Mouse (Mus musculus): ENCODE data around the gene Gm49345. TPM values are rescaled to one million over a fixed set of nuclear protein-coding genes. Genes with fewer than 3 reads are reported as not detected.
"Not testable (repeated sequence)": the region's sequence is repeated elsewhere in the genome, so short reads cannot be mapped to it uniquely, and the experiment has no call there.

Gene Gm49345
- polyA plus RNA-seq (2015; fragmentation: Nextera tagmentation; extraction: Ambion mirVana), result 0.08 TPM in 1 of 2 replicates, not detected in the other

DNA sequence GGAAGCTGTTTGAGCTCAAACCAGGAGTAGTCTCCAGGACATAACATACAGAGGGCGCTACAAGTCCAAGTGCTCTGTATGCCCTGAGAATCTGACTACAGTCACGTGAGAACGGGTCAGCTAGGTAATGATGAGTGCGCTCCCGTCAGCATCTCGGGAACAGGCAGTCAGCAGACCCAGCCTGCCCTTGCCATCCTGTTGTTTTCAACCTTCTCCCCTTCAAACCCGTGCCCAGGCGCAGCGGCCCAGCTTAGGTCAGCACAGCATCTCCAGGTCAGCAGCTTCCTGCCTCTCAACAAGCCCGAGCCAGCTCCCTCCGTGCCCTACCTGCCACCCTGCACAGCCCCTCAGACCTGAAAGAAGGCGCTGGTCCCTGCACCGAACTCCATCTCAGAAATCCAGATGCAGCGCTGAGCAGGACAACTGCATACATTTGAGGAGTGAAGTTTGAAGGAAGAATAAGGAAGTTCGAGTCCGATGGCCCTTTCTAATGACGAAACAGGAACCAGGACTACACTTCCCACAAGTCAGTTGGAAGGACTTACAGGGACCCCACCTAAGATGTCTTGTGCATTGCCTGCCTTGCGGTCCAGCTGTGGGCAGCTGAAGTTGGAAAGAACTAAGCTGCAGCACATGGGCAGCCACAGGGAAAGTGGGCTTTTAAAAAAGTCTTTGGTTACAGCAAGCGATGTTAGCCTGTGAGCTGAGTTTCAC is at the start of gene Gm49345, which contains the start of gene Zfp729a:
Gm49345 (minus strand) TSS at position 476 of the 714 bp plus-strand sequence.
Zfp729a (minus strand) TSS at position 498 of the 714 bp plus-strand sequence.
- H3K36me3 ChIP-seq (ENCODE audit: insufficient read depth, low read length), result no peaks in the 10 kb centered on the region
- under 1% methylated on average over 19 of the region's 19 CpGs for WGBS
- H3K9ac ChIP-seq (ENCODE audit: low read depth, low read length), result peak within 1 kb of the TSS; percentile 71
- no peaks in the 10 kb centered on the region for H3K4me1 ChIP-seq (replicated peaks; ENCODE audit: insufficient read depth, low read length)
- ATAC-seq (replicated peaks; ENCODE audit: low FRiP score, low read depth) (peak; percentile 99), DNase-seq (ENCODE audit: low spot score) (peak; percentile 97)
- H3K27ac ChIP-seq, result peak within 1 kb of the TSS; percentile 87
- peak; percentile 64 for TF ChIP-seq CTCF (IDR thresholded peaks at IDR 0.05; ENCODE audit: low read depth)
- H3K4me3 ChIP-seq (replicated peaks; ENCODE audit: low read depth, low read length), result peak within 1 kb of the TSS; percentile 92
- no peaks in the 10 kb centered on the region for H3K9me3 ChIP-seq (replicated peaks; ENCODE audit: low read length)
- H3K4me2 ChIP-seq (ENCODE audit: low read length), result peak within 1 kb of the TSS; percentile 56
- H3K27me3 ChIP-seq (ENCODE audit: insufficient read depth, low read length), result no peaks in the 10 kb centered on the region

DNA sequence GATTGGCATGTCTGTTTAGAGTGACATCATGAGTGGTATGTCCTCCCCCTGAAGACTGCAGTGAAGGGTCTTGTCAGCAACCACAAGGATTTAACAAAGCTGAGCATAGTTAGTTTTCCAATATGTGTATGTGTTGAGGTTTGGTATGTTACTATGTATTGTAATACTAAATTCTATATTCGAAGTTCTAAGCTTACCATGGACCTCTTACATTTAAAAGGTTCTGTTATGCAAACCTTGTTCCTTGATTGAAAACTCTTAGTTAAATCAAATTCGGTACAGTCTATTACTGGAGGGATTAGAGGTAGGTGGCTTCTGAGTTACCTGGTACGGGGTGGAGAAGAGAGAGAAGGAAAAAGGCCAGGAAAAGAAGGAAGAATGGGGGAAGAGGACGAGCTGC is 49.4 kb upstream of the Gm49345 start, which contains the start of gene Zfp738:
Zfp738 (minus strand) TSS at position 101 of the 400 bp plus-strand sequence.
- WGBS, result 78% methylated on average over 4 of the region's 4 CpGs
- DNase-seq (ENCODE audit: low spot score) (no peak), ATAC-seq (replicated peaks; ENCODE audit: low FRiP score, low read depth) (no peak)
- no peak within 1 kb of the TSS for H3K27ac ChIP-seq
- no peaks in the 10 kb centered on the region for H3K9me3 ChIP-seq (replicated peaks; ENCODE audit: low read length)
- no peak for TF ChIP-seq CTCF (IDR thresholded peaks at IDR 0.05; ENCODE audit: low read depth)
- no peaks in the 10 kb centered on the region for H3K4me1 ChIP-seq (replicated peaks; ENCODE audit: insufficient read depth, low read length)
- H3K36me3 ChIP-seq (ENCODE audit: insufficient read depth, low read length), result no peaks in the 10 kb centered on the region
- no peak within 1 kb of the TSS for H3K4me2 ChIP-seq (ENCODE audit: low read length)
- H3K9ac ChIP-seq (ENCODE audit: low read depth, low read length), result no peak within 1 kb of the TSS
- H3K27me3 ChIP-seq (ENCODE audit: insufficient read depth, low read length), result no peaks in the 10 kb centered on the region
- no peak within 1 kb of the TSS for H3K4me3 ChIP-seq (replicated peaks; ENCODE audit: low read depth, low read length)

DNA sequence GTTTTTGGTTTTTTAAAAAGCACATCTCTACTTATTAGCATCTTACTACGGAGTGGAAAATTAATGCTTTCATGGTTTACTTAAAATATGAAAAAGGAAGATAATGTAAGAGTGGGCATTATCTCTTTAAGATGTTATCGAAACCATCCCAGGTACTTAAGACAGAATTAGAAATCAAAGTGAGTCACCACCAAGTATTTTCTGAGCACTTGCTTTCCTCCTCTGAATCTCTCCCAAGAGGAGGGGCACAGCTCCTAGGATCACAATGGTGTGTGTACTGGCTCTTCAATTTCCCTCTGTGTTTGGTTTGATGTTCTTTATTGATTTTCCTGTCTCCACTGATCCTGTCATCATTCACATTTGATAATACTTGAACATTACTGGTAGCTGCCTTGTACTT is 46.3 kb upstream of the Gm49345 start:
- not testable (repeated sequence) for H3K36me3 ChIP-seq (ENCODE audit: insufficient read depth, low read length); H3K27me3 ChIP-seq (ENCODE audit: insufficient read depth, low read length); H3K4me1 ChIP-seq (replicated peaks; ENCODE audit: insufficient read depth, low read length); DNase-seq (ENCODE audit: low spot score); H3K9ac ChIP-seq (ENCODE audit: low read depth, low read length); H3K27ac ChIP-seq; H3K9me3 ChIP-seq (replicated peaks; ENCODE audit: low read length)
- 0 out of 2 replicates have a peak, but pooled peaks have one; percentile 11 for ATAC-seq (replicated peaks; ENCODE audit: low FRiP score, low read depth)
- peak overlapping the region; percentile 73 for H3K4me2 ChIP-seq (ENCODE audit: low read length)
- 65% methylated on average over 2 of the region's 2 CpGs for WGBS
- H3K4me3 ChIP-seq (replicated peaks; ENCODE audit: low read depth, low read length), result peak overlapping the region; percentile 74

DNA sequence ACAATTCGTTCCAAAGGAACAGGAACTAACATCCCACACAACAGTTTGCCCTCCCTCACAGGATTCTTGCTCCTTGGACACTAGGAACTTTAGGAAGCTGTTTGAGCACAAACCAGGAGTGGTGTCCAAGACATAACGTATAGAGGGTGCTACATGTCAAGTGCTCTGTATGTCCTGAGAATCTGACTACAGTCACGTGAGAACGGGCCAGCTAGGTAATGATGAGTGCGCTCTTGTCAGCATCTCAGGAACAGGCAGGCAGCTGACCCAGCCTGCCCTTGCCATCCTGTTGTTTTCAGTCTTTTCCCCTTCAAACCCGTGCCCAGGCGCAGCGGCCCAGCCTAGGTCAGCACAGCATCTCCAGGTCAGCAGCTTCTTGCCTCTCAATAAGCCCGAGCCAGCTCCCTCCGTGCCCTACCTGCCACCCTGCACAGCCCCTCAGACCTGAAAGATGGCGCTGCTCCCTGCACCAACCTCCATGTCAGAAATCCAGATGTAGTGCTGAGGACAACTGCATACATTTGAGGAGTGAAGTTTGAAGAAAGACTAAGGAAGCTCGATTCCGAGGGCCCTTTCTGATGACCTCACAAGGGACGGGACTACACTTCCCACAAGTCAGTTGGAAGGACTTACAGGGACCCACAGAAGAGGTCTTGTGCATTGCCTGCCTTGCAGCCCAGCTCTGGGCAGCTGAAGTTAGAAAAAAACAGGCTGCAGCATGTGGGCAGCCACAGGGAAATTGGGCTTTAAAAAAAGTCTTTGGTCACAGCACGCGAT is 45.6 kb upstream of the Gm49345 start:
- H3K27me3 ChIP-seq (ENCODE audit: insufficient read depth, low read length); H3K4me1 ChIP-seq (replicated peaks; ENCODE audit: insufficient read depth, low read length); H3K36me3 ChIP-seq (ENCODE audit: insufficient read depth, low read length); H3K27ac ChIP-seq; H3K9me3 ChIP-seq (replicated peaks; ENCODE audit: low read length): not testable (repeated sequence)
- peak; percentile 30; the same call in 1 of the 2 replicates for TF ChIP-seq CTCF (IDR thresholded peaks at IDR 0.05; ENCODE audit: low read depth)
- Histone ChIP-seq H3K4me3 (replicated peaks; ENCODE audit: low read depth, low read length) (peak overlapping the region; percentile 74), H3K4me2 (ENCODE audit: low read length) (peak overlapping the region; percentile 73), H3K9ac (ENCODE audit: low read depth, low read length) (peak overlapping the region; percentile 80)
- ATAC-seq (replicated peaks; ENCODE audit: low FRiP score, low read depth) (peak; percentile 100), DNase-seq (ENCODE audit: low spot score) (peak; percentile 94)
- WGBS, result 5% methylated on average over 16 of the region's 16 CpGs

DNA sequence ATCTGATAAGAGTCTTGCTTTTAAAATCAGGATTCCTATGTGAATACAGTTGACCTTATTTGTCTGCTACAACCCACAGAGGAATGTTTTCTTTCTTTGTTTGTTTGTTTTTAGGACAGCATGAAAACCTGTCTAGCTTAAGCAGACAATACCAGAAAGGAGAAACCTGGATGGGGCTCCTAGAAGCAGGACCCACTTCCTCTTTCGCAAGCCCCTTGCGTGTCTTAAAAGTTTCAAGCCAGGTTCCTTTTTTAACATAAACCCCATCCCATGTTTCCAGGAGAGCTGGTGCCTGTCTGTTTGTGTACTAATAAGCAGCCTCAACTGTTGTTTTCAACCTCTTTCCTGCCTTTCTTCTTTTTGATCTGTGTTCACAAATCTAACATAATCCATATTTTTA is 37.3 kb upstream of the Gm49345 start:
- Histone ChIP-seq H3K9ac (ENCODE audit: low read depth, low read length) (no peak overlapping the region), H3K36me3 (ENCODE audit: insufficient read depth, low read length) (no peaks in the 10 kb centered on the region), H3K27me3 (ENCODE audit: insufficient read depth, low read length) (no peaks in the 10 kb centered on the region), H3K4me1 (replicated peaks; ENCODE audit: insufficient read depth, low read length) (no peaks in the 10 kb centered on the region), H3K27ac (no peak overlapping the region), H3K9me3 (replicated peaks; ENCODE audit: low read length) (no peaks in the 10 kb centered on the region), H3K4me2 (ENCODE audit: low read length) (no peak overlapping the region), H3K4me3 (replicated peaks; ENCODE audit: low read depth, low read length) (no peak overlapping the region)
- no peak for TF ChIP-seq CTCF (IDR thresholded peaks at IDR 0.05; ENCODE audit: low read depth)
- DNase-seq (ENCODE audit: low spot score), result no peak
- ATAC-seq (replicated peaks; ENCODE audit: low FRiP score, low read depth), result no peak
- WGBS, result 96% methylated on average over 2 of the region's 2 CpGs

DNA sequence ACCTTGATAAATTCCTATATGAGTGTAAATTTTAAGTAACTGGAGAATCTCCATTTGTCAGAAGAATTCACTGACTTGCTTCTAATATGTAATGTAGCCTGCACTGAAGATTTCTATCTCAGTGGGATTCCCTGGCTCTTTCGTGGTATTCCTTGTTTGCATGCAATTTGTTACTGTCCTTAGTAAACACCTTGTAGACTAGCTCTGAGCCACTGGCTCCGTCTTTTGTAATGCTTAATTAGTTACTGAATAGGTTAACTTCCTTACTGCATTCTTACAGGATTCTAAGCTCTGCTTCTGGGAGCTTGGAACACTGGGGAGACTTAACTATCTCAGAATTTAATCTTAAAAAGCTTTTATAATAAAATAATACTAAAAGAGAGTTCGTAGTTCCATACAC is 14.9 kb upstream of the Gm49345 start:
- no peak overlapping the region for H3K4me2 ChIP-seq (ENCODE audit: low read length)
- no peak overlapping the region for H3K4me3 ChIP-seq (replicated peaks; ENCODE audit: low read depth, low read length)
- WGBS, result 41% methylated on average over 3 of the region's 3 CpGs
- ATAC-seq (replicated peaks; ENCODE audit: low FRiP score, low read depth) (no peak), DNase-seq (ENCODE audit: low spot score) (no peak)
- no peaks in the 10 kb centered on the region for H3K27me3 ChIP-seq (ENCODE audit: insufficient read depth, low read length)
- H3K36me3 ChIP-seq (ENCODE audit: insufficient read depth, low read length), result no peaks in the 10 kb centered on the region
- H3K9me3 ChIP-seq (replicated peaks; ENCODE audit: low read length), result no peaks in the 10 kb centered on the region
- H3K4me1 ChIP-seq (replicated peaks; ENCODE audit: insufficient read depth, low read length), result no peaks in the 10 kb centered on the region
- TF ChIP-seq CTCF (IDR thresholded peaks at IDR 0.05; ENCODE audit: low read depth), result no peak
- no peak overlapping the region for H3K9ac ChIP-seq (ENCODE audit: low read depth, low read length)
- H3K27ac ChIP-seq, result no peak overlapping the region

All from kidney, postnatal 0 days (tissue).